Mouse (Mus musculus) monocyte, adult 2 months (primary cell): Measurements from ENCODE around the gene Arhgef39.
A peak's percentile ranks its signal among the peaks of the same experiment; 100 is the strongest.

Source experiments
- DNase-seq, 2 experiments: peaks; one replicate each; pipeline ENCODE4 v3.0.0; 2022; ENCODE audit warnings: low spot score in 2 of 2, low read depth in 1 of 2

Arhgef39 gene

GRCm38 (mm10) chr4:43499407-43500333 is at the start of gene Arhgef39:
Gene Arhgef39, minus strand, starts transcription at chr4:43499695.
- peak; percentile 43 to 66 for DNase-seq

- DNase-seq, result no peak
Measured at GRCm38 (mm10) chr4:43549055-43549454, 49.6 kb upstream of the Arhgef39 start.

GRCm38 (mm10) chr4:43547160-43547559 is 47.7 kb upstream of the Arhgef39 start:
- no peak for DNase-seq

GRCm38 (mm10) chr4:43546375-43547047 is 47.0 kb upstream of the Arhgef39 start:
- no peak for DNase-seq

GRCm38 (mm10) chr4:43542044-43542443 is 42.5 kb upstream of the Arhgef39 start:
- no peak for DNase-seq

GRCm38 (mm10) chr4:43536031-43536430 is 36.5 kb upstream of the Arhgef39 start:
- no peak for DNase-seq

- DNase-seq, result no peak
Measured at GRCm38 (mm10) chr4:43535628-43536027, 36.1 kb upstream of the Arhgef39 start.

- no peak for DNase-seq
Measured at GRCm38 (mm10) chr4:43533270-43533669, 33.8 kb upstream of the Arhgef39 start.

- DNase-seq, result peak in 1 of 2 experiments; percentile 57
Measured at GRCm38 (mm10) chr4:43530581-43530980, 31.1 kb upstream of the Arhgef39 start.

GRCm38 (mm10) chr4:43530081-43530501 is 30.6 kb upstream of the Arhgef39 start:
- no peak for DNase-seq

GRCm38 (mm10) chr4:43528487-43528886 is 29.0 kb upstream of the Arhgef39 start:
- DNase-seq, result no peak

- DNase-seq, result no peak
Measured at GRCm38 (mm10) chr4:43527880-43528279, 28.4 kb upstream of the Arhgef39 start.

- DNase-seq, result peak; percentile 47 to 81
Measured at GRCm38 (mm10) chr4:43519956-43520355, 20.5 kb upstream of the Arhgef39 start.

GRCm38 (mm10) chr4:43519551-43519950 is 20.1 kb upstream of the Arhgef39 start:
- DNase-seq, result no peak

GRCm38 (mm10) chr4:43515764-43516708 is 16.5 kb upstream of the Arhgef39 start:
- DNase-seq, result no peak

GRCm38 (mm10) chr4:43513791-43514190 is 14.3 kb upstream of the Arhgef39 start:
- DNase-seq, result no peak

- no peak for DNase-seq
Measured at GRCm38 (mm10) chr4:43513300-43513699, 13.8 kb upstream of the Arhgef39 start.

- no peak for DNase-seq
Measured at GRCm38 (mm10) chr4:43512653-43513052, 13.2 kb upstream of the Arhgef39 start.

- DNase-seq, result no peak
Measured at GRCm38 (mm10) chr4:43511675-43512454, 12.4 kb upstream of the Arhgef39 start.

GRCm38 (mm10) chr4:43509109-43509508 is 9.6 kb upstream of the Arhgef39 start:
- no peak for DNase-seq
